Mouse (Mus musculus): ENCODE measurements around the gene Washc2. TPM values are rescaled to one million over a fixed set of nuclear protein-coding genes. Genes with fewer than 3 reads are reported as not detected.
A peak's percentile ranks its signal among the peaks of the same experiment; 100 is the strongest.
"Not testable (repeated sequence)": the region's sequence is repeated elsewhere in the genome, so short reads cannot be mapped to it uniquely, and the experiment has no call there.

Gene Washc2
- polyA plus RNA-seq (2016; fragmentation: Nextera tagmentation; extraction: Ambion mirVana) = 50.6 and 60.9 TPM in 2 replicates

DNA sequence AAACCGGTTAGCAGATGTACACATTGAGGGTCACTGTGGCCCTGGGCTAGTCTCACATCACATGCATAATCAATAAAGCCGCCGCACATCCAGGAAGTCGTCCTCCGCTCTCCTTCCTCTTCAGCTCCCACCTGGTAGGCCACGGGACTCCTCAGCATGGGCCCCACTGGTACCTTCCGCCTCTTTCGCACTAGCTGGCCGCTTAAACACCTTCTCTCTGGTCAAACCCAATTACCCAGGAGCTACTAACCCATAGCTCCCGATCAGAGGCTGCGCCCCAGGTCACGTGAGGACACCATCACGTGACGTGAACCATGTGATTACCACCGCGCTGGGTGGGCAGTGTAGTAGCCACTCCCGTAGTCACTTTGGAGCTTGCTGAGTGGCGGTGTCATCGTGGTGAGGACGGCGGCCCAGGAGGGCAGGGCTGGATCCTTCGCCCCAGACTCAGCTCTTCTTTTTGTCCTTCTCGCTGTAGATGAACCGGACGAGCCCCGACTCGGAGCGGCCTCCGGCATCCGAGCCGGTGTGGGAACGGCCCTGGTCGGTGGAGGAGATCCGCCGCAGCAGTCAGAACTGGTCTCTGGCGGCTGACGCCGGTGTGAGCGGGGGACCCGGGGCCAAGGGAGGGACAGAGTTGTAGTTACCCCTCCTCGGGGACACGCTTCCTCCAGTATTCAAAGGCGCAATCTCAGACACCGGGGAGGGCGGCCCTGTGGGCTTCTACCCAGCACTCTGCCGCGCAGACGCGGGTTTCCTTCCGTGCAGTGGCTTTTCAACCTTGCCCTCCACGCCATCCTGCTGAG, at the start of gene Washc2:
Gene Washc2, plus strand, starts transcription at position 310 of the 806 bp plus-strand sequence.
- DNase-seq (ENCODE audit: low spot score) = peak; percentile 97
- H3K9me3 ChIP-seq (replicated peaks) = no peaks in the 10 kb centered on the region
- H3K27me3 ChIP-seq (ENCODE audit: low read depth, poor library complexity, severe bottlenecking) = no peaks in the 10 kb centered on the region
- peaks cover 28% of the 10 kb centered on the region for H3K36me3 ChIP-seq
- peak within 1 kb of the TSS; percentile 87 for H3K4me3 ChIP-seq
- H3K4me1 ChIP-seq = peaks cover 23% of the 10 kb centered on the region
- WGBS = under 1% methylated on average over 51 of the region's 51 CpGs
- peak within 1 kb of the TSS; percentile 84 for H3K27ac ChIP-seq (replicated peaks)

DNA sequence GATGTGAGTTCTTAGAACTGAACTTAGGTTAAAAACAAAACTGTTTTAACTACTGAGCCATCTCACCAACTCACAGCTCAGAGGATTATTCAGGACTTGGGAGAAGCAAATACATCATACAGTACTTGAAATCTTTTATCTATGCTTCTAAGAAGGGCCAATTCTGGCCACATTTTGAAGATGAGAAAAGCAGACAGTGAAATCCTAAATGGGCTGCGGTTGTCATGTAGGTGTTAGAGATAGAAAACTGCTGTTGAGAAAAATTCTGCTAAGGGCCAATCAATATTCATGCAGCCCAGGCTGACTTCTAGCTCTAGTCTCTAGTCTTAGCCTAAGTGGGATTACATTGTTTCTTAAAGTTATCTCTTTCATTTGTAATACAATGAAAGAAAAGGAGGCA, 41.5 kb upstream of the Washc2 start:
- no peak overlapping the region for H3K27ac ChIP-seq (replicated peaks)
- 86% methylated on average over 1 of the region's 1 CpGs for WGBS
- no peaks in the 10 kb centered on the region for H3K27me3 ChIP-seq (ENCODE audit: low read depth, poor library complexity, severe bottlenecking)
- peaks cover 22% of the 10 kb centered on the region for H3K36me3 ChIP-seq
- H3K4me1 ChIP-seq = no peaks in the 10 kb centered on the region
- no peak for DNase-seq (ENCODE audit: low spot score)
- no peaks in the 10 kb centered on the region for H3K9me3 ChIP-seq (replicated peaks)
- no peak overlapping the region for H3K4me3 ChIP-seq

DNA sequence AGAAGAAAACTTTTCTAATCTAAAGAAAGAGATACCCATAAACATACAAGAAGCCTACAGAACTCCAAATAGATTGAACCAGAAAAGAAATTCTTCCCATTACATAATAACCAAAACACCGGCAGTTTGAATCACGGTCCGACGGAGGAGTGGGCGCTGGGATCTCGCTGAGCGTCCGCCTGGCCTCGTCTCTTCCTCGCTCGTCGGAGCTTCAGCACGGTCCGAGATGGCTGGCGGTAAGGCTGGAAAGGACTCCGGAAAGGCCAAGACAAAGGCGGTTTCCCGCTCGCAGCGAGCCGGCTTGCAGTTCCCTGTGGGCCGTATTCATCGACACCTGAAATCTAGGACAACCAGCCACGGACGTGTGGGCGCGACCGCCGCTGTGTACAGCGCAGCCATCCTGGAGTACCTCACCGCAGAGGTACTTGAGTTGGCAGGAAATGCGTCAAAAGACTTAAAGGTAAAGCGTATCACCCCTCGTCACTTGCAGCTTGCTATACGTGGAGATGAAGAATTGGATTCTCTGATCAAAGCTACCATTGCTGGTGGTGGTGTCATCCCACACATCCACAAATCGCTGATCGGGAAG, 34.2 kb upstream of the Washc2 start:
- not testable (repeated sequence) for H3K9me3 ChIP-seq (replicated peaks); DNase-seq (ENCODE audit: low spot score); H3K4me1 ChIP-seq; H3K27me3 ChIP-seq (ENCODE audit: low read depth, poor library complexity, severe bottlenecking); H3K4me3 ChIP-seq; H3K27ac ChIP-seq (replicated peaks)
- 66% methylated on average over 37 of the region's 37 CpGs for WGBS
- H3K36me3 ChIP-seq = peaks cover 20% of the 10 kb centered on the region

DNA sequence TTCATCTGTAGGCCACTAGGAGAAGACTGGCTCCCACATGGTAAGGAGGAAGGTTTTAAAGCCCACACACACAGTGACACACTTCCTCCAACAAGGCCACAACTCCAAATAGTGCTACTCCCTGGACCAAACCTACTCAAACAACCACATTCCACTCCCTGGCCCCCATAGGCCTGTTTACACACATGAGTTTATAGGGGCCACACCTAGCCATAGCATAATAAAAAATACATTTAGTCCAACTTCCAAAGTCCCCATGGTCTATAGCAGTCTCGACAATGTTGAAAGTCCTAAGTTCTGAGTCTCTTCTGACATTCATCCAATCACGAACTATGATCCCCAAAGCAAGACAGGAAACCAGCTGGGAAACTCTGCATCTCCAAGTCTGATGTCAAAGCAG, 29.5 kb upstream of the Washc2 start:
- WGBS = 89% methylated on average over 2 of the region's 2 CpGs
- no peaks in the 10 kb centered on the region for H3K4me1 ChIP-seq
- H3K36me3 ChIP-seq = peaks cover 37% of the 10 kb centered on the region
- no peak overlapping the region for H3K27ac ChIP-seq (replicated peaks)
- H3K27me3 ChIP-seq (ENCODE audit: low read depth, poor library complexity, severe bottlenecking) = no peaks in the 10 kb centered on the region
- H3K9me3 ChIP-seq (replicated peaks) = no peaks in the 10 kb centered on the region
- no peak overlapping the region for H3K4me3 ChIP-seq
- DNase-seq (ENCODE audit: low spot score) = no peak

DNA sequence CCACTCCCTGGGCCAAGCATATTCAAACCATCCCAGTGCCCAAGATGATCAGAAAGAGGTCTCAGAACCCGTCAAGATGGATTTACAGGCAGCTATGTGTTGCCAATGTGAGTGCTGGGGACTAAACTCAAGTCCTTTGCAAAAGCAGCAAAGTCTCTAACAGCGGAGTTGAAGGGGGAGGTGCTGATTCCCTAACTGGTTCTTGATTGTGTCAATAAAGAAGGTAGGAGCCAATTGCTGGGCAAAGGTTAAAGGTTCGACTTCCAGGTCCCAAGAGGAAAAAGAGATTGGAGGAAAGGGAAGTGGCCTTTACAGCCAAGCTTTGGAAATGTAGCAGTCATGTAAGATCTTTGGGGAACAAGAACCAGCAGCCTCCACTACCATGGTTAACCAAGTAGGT, 27.1 kb upstream of the Washc2 start:
- no peaks in the 10 kb centered on the region for H3K9me3 ChIP-seq (replicated peaks)
- H3K27ac ChIP-seq (replicated peaks) = no peak overlapping the region
- H3K4me1 ChIP-seq = no peaks in the 10 kb centered on the region
- H3K27me3 ChIP-seq (ENCODE audit: low read depth, poor library complexity, severe bottlenecking) = no peaks in the 10 kb centered on the region
- no peak for DNase-seq (ENCODE audit: low spot score)
- H3K36me3 ChIP-seq = peaks cover 30% of the 10 kb centered on the region
- 70% methylated on average over 3 of the region's 3 CpGs for WGBS
- H3K4me3 ChIP-seq = no peak overlapping the region

DNA sequence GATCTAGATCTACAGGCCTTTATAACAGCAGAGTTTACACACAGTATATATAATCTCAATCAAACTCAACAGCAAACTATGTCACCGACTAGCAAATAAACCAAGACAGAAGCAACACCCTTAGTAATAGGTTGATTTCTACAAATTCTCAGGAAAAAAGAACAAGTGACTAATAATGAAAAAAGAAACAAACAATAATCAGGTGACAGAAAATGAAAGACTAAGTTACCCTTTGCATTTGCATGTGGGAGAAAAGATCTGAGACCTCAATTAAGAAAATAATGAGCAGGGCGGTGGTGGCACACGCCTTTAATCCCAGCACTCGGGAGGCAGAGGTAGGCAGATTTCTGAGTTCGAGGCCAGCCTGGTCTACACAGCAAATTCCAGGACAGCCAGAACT, 24.3 kb upstream of the Washc2 start:
- Histone ChIP-seq H3K36me3 (peaks cover 23% of the 10 kb centered on the region), H3K9me3 (replicated peaks) (no peaks in the 10 kb centered on the region), H3K4me1 (no peaks in the 10 kb centered on the region), H3K27ac (replicated peaks) (no peak overlapping the region), H3K27me3 (ENCODE audit: low read depth, poor library complexity, severe bottlenecking) (no peaks in the 10 kb centered on the region), H3K4me3 (no peak overlapping the region)
- 87% methylated on average over 5 of the region's 5 CpGs for WGBS
- no peak for DNase-seq (ENCODE audit: low spot score)

DNA sequence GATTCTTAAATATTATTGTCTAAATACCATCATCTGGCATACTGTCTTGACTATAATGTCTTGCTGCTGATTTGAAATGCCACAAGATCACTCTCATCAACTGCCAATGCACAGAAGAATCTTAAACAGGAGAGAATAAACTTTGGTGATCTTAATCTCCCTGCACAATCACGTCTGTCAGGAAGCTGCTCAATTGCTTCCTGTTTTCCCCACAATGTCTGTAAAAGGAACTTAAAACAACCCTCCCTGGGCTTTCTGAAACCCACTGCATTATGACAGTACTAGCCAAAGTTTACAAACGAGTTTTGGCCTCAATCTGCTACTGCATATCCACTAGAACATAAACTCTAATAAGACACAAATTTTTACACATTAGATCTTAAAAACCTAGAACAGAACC, 21.4 kb upstream of the Washc2 start:
- Histone ChIP-seq H3K36me3 (peaks cover 12% of the 10 kb centered on the region; the same call in 1 of the 2 replicates), H3K27me3 (ENCODE audit: low read depth, poor library complexity, severe bottlenecking) (no peaks in the 10 kb centered on the region), H3K4me3 (no peak overlapping the region), H3K27ac (replicated peaks) (no peak overlapping the region), H3K4me1 (peaks cover 10% of the 10 kb centered on the region), H3K9me3 (replicated peaks) (no peaks in the 10 kb centered on the region)
- 62% methylated on average over 2 of the region's 2 CpGs for WGBS
- no peak for DNase-seq (ENCODE audit: low spot score)

DNA sequence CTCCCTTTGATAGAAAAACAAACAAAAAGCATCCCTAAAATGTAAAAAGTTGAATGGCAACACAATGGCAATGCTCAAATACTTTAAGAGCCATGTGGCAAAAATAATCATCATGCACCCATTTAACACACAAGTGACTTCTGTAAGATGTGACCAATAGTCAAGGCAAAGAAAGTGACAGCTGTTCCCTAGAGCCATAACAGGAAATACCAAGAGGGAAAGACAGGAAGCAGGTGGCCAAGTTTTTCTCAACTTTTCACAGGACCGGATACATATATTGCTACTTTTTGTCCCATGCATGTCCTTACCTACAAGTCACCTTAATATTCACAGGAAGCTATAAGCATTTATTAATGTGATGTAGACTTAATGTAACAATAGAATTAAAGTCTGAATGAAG, 18.4 kb upstream of the Washc2 start:
- Histone ChIP-seq H3K36me3 (0 out of 2 replicates have a peak, but pooled peaks cover 8% of the 10 kb centered on the region), H3K4me3 (no peak overlapping the region), H3K9me3 (replicated peaks) (no peaks in the 10 kb centered on the region), H3K27ac (replicated peaks) (no peak overlapping the region), H3K27me3 (ENCODE audit: low read depth, poor library complexity, severe bottlenecking) (no peaks in the 10 kb centered on the region), H3K4me1 (peaks cover 30% of the 10 kb centered on the region)
- WGBS = 86% methylated on average over 1 of the region's 1 CpGs
- no peak for DNase-seq (ENCODE audit: low spot score)

DNA sequence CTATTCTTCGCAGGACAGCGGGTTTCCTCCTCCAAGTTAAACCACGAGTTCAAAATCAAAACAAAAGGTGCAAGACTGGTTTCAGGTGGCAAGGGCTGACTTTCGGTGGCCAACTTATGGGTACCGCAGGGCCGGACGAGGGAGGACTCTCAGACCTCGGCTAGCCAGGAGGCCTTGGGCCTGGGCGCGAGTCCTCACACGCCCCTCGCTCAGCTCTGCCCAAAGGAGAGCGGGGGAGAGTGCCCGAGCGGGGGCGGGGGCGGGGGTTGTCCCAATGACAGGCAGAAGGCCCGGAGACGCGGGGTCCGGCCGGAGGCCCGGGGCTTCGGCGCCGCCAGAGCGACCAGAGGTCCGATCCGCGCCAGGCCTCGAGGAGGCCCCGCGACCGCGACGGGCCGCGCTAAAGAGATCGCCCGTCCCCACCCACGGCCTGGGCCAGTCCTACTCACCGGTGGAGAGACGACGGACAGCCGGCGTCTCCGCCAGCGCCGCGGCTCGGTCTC, 15.0 kb upstream of the Washc2 start:
- under 1% methylated on average over 51 of the region's 51 CpGs for WGBS
- Histone ChIP-seq H3K4me1 (peaks cover 30% of the 10 kb centered on the region), H3K4me3 (peak overlapping the region; percentile 93), H3K27me3 (ENCODE audit: low read depth, poor library complexity, severe bottlenecking) (no peaks in the 10 kb centered on the region; the same call in 1 of the 2 replicates), H3K27ac (replicated peaks) (peak overlapping the region; percentile 93), H3K36me3 (0 out of 2 replicates have a peak, but pooled peaks cover 3% of the 10 kb centered on the region), H3K9me3 (replicated peaks) (no peaks in the 10 kb centered on the region)
- DNase-seq (ENCODE audit: low spot score) = no peak

DNA sequence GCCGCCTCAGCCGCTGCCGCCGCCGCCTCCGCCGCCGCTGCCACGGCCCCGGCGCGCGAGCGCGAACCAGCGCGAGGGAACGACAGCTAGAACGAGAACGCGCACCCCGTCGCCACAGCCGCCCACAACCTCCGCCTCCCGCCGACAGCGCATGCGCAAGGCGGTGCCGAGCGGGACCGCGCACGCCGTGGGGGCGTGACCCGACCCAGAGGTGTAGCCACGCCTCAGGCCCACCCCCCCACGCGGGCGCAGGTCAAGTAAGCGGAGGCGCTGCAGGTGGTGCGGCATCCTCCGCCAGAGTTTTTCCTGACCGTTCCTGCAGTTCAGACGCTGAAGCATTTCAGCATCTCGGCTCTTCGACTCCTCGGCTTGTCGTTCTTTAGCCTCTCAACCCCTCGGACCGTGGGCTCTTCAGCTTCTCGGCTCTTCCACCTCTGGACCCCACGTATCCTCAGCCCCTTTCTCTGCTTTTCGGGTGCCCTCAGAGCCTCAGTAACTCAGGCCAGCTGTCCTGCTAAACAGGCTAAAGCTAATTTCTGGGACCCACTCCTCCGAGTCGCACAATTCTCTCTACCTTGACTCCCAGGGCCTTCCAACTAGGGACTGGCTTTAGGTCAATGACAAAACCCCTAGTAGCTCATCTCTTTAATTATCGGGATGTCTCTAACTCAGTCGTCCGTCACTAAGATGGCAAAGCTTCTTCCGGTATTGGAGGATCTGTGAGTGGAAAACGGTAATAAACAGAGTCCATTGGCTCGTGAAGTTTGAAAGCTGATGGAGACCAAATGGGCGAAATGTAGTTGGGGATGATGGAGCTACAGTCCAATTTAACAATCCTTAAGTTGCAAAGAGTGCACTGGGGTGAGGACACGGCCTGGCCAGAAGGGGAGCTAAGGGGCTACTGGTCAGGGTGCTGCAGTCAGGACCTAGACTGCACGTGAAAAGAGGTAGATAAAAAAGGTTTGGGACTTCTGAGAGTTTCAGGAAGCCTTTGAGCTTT, 14.1 kb upstream of the Washc2 start, which contains the start of gene Tmcc1:
Gene Tmcc1, minus strand, starts transcription at position 93 of the 1,000 bp plus-strand sequence.
- Histone ChIP-seq H3K27ac (replicated peaks) (peak within 1 kb of the TSS; percentile 93), H3K36me3 (0 out of 2 replicates have a peak, but pooled peaks cover 3% of the 10 kb centered on the region), H3K9me3 (replicated peaks) (no peaks in the 10 kb centered on the region), H3K4me3 (peak within 1 kb of the TSS; percentile 93), H3K27me3 (ENCODE audit: low read depth, poor library complexity, severe bottlenecking) (no peaks in the 10 kb centered on the region; the same call in 1 of the 2 replicates), H3K4me1 (peaks cover 33% of the 10 kb centered on the region)
- WGBS = under 1% methylated on average over 59 of the region's 68 CpGs
- peak; percentile 96 for DNase-seq (ENCODE audit: low spot score)

DNA sequence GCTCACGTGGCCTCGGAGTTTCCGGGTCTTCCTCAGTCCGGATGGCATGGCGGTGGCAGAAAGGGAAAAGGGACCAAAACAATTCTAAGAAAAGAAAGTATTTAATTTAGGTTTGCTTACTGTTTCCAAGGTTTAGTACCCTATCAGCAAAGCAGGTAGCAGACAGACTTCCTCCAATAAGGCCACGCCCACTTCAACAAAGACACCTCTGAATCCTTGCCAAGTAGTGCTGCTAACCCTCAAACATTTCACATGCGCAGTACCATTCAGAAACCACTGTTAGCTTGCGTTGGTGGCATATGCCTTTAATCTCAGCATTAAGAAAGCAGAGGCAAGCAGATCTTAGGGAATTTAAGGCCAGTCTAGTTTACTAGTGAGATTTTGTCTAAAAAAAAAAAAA, 12.0 kb upstream of the Washc2 start:
- Histone ChIP-seq H3K4me1 (peaks cover 30% of the 10 kb centered on the region), H3K27ac (replicated peaks) (no peak overlapping the region), H3K9me3 (replicated peaks) (no peaks in the 10 kb centered on the region), H3K27me3 (ENCODE audit: low read depth, poor library complexity, severe bottlenecking) (no peaks in the 10 kb centered on the region; the same call in 1 of the 2 replicates), H3K4me3 (no peak overlapping the region), H3K36me3 (no peaks in the 10 kb centered on the region)
- DNase-seq (ENCODE audit: low spot score) = no peak
- 67% methylated on average over 8 of the region's 8 CpGs for WGBS

DNA sequence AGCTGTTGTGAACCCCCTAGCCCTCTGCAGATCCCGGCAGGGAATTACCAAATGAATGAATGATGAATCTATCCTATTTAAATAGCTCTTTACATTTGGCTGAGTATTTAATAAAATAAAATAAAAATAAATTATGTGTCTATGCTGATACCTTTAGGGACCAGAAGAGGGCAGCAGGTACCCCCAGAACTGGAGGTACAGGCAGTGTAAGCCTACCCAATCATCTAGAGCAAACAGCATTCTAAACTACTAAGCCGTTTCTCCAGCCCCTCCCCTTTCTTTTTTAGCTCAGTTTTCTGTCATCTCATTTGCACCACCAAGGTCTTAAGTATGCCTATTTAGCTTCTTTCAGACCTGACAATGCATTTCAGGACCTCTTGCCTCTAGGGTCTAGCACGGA, 9.7 kb upstream of the Washc2 start:
- Histone ChIP-seq H3K4me1 (peaks cover 10% of the 10 kb centered on the region), H3K27me3 (ENCODE audit: low read depth, poor library complexity, severe bottlenecking) (no peaks in the 10 kb centered on the region; the same call in 1 of the 2 replicates), H3K27ac (replicated peaks) (no peak overlapping the region), H3K36me3 (no peaks in the 10 kb centered on the region), H3K9me3 (replicated peaks) (no peaks in the 10 kb centered on the region), H3K4me3 (no peak overlapping the region)
- no peak for DNase-seq (ENCODE audit: low spot score)
- WGBS = 34% methylated on average over 3 of the region's 3 CpGs
